Mouse (Mus musculus): Measurements from ENCODE around the gene Atf4. TPM values are rescaled to one million over a fixed set of nuclear protein-coding genes. Genes with fewer than 3 reads are reported as not detected.

The Atf4 gene
- polyA plus RNA-seq, 1 experiment from 2014 or later, result 136 TPM

DNA sequence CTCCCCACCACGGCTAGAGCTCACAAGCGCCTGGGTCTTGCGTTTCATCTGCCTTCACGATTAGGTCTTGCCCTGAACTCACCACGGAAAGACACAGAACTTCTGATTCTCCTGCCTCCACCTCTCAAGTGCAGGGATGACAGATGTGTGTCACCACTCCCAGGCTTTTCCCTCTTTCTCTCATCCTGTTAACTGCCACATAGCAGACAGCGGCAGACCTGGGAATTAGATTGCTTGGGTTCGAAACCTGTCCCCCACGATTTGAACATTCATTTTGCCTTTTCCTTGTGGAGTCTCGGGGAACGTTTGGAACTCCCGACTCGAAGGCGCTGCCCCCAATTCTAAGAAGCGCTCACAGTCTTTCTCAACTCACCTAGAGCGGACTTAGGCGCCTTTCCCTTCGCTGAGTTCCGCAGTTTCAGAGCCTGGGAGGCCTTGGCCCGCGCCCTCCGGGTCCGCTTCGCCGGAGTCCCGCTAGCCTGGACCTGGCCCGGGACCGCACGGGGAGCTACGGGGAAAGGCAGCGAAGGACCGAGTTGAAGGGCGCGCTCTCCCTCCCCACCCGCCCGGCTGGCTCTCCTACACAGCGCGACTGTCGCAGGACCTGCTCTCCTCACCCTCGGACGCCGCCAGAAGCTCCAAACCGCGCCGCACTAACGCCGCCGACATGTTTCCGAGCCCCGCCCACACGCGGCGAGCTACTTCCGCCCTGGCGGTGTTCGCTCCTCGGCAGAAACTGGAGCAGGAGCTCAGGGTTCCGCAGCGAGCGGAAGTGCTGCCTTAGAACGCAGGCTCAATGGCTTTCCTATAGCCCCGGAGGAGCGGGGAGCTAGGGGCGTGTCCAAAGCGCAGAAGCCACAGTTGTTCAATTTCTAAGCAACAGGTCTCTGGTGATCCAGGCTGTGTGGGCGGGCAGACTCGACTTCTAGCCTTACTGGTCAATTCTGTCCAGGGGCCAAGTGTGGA is 8.9 kb downstream of the Atf4 start, which contains the start of gene Rps19bp1:
Gene Rps19bp1 (minus strand): TSS at position 706 of the 966 bp plus-strand sequence.
- peak; percentile 95 for DNase-seq (ENCODE audit: low spot score)
- H3K9ac ChIP-seq (ENCODE audit: low read length), result peak within 1 kb of the TSS; percentile 78
- peak; percentile 88 for ATAC-seq (replicated peaks; ENCODE audit: low FRiP score, low TSS enrichment, low read depth)

DNA sequence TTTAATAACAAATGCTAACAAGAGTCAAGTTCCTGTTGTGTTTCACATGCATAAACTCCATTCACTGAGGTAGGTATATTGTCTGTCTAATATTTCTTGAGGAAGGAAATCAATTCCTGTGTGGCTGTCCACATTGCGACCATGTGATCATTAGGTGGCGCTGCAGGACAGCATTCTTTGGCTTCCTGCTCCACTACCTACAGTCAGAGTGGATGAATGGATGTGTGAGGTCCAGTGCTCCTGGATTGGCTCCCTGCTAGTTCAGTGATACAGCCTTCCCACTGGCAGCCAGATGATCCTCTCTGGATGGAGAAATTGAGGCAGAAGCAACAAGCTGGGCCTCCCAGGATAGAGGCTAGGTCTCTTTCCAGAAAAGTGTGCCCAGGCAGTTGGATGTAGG is 11.3 kb downstream of the Atf4 start:
- Histone ChIP-seq H3K4me2 (ENCODE audit: low read length) (no peak overlapping the region), H3K9ac (ENCODE audit: low read length) (no peak overlapping the region), H3K4me3 (ENCODE audit: low read depth, low read length) (no peak overlapping the region), H3K27me3 (replicated peaks; ENCODE audit: control insufficient read depth, insufficient read depth, low read length) (no peaks in the 10 kb centered on the region), H3K27ac (ENCODE audit: low read depth) (no peak overlapping the region), H3K9me3 (ENCODE audit: control insufficient read depth, low read length) (peaks cover 4% of the 10 kb centered on the region; the same call in 1 of the 2 replicates), H3K4me1 (replicated peaks; ENCODE audit: control insufficient read depth, insufficient read depth, low read length) (peaks cover 8% of the 10 kb centered on the region), H3K36me3 (ENCODE audit: control insufficient read depth, insufficient read depth, low read length) (0 out of 2 replicates have a peak, but pooled peaks cover under 1% of the 10 kb centered on the region)
- ATAC-seq (replicated peaks; ENCODE audit: low FRiP score, low TSS enrichment, low read depth), result no peak
- DNase-seq (ENCODE audit: low spot score), result peak; percentile 83
- 0% methylated on average over 2 of the region's 2 CpGs for WGBS

More for the DNA sequence above, 8.9 kb downstream of the Atf4 start, which contains the start of gene Rps19bp1:
- 1% methylated on average over 66 of the region's 66 CpGs for WGBS
- Histone ChIP-seq H3K4me2 (ENCODE audit: low read length) (peak within 1 kb of the TSS; percentile 91), H3K27ac (ENCODE audit: low read depth) (peak within 1 kb of the TSS; percentile 40; the same call in 1 of the 2 replicates), H3K27me3 (replicated peaks; ENCODE audit: control insufficient read depth, insufficient read depth, low read length) (no peaks in the 10 kb centered on the region), H3K4me3 (ENCODE audit: low read depth, low read length) (peak within 1 kb of the TSS; percentile 91), H3K4me1 (replicated peaks; ENCODE audit: control insufficient read depth, insufficient read depth, low read length) (peaks cover 8% of the 10 kb centered on the region), H3K9me3 (ENCODE audit: control insufficient read depth, low read length) (no peaks in the 10 kb centered on the region), H3K36me3 (ENCODE audit: control insufficient read depth, insufficient read depth, low read length) (peaks cover 20% of the 10 kb centered on the region; the same call in 1 of the 2 replicates)

DNA sequence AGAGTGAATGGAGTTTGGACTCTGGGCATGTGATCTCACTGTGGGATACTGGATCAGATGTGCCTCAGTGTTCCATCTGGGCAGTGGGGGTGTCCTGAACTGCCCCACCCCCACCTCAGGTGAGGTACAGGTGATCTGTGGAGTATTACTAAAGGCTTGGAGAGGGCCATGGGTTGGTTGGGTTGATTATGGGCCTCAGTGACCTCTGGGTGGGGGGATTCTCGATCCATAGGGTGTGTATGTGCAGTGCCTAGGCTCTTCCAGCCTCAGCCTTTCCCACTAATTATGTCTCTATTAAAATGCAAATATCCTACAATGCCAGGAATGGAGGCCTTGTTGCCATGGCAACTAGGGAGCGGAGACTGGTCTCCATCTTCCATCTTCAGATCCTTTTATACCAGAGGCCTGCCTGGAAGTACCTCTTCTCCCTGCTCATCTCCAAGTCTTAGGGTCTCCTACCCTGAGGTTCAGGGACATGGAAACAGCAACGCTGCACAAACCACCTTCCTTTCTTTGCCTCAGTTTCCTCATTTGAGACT is 16.9 kb downstream of the Atf4 start:
- H3K36me3 ChIP-seq (ENCODE audit: control insufficient read depth, insufficient read depth, low read length), result no peaks in the 10 kb centered on the region
- H3K27me3 ChIP-seq (replicated peaks; ENCODE audit: control insufficient read depth, insufficient read depth, low read length), result no peaks in the 10 kb centered on the region
- no peak overlapping the region for H3K9ac ChIP-seq (ENCODE audit: low read length)
- DNase-seq (ENCODE audit: low spot score) (no peak), ATAC-seq (replicated peaks; ENCODE audit: low FRiP score, low TSS enrichment, low read depth) (no peak)
- 85% methylated on average over 3 of the region's 3 CpGs for WGBS
- peaks cover 4% of the 10 kb centered on the region; the same call in 1 of the 2 replicates for H3K9me3 ChIP-seq (ENCODE audit: control insufficient read depth, low read length)
- H3K27ac ChIP-seq (ENCODE audit: low read depth), result no peak overlapping the region
- no peak overlapping the region for H3K4me2 ChIP-seq (ENCODE audit: low read length)
- H3K4me1 ChIP-seq (replicated peaks; ENCODE audit: control insufficient read depth, insufficient read depth, low read length), result no peaks in the 10 kb centered on the region
- no peak overlapping the region for H3K4me3 ChIP-seq (ENCODE audit: low read depth, low read length)

DNA sequence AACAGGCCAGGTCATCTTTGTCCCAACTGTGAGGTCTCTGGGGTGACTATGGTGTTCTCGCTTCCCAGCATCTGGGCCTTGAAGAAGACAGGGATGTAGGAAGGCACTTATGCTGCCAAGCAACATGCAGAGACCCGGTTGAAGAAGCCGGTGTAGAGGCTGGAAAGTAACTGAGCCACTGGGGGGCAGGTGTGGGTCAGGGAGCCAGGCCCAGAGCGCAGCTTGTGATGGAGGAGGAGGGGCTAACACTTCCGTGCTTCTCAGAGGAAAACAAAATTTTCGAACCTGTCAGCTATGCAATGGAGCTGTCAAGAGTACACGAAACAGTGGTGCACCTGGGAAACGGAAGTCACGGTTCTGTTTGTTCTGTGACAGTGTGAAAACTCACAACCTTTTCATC is 22.1 kb downstream of the Atf4 start:
- no peak overlapping the region for H3K27ac ChIP-seq (ENCODE audit: low read depth)
- 44% methylated on average over 9 of the region's 9 CpGs for WGBS
- DNase-seq (ENCODE audit: low spot score) (no peak), ATAC-seq (replicated peaks; ENCODE audit: low FRiP score, low TSS enrichment, low read depth) (no peak)
- H3K9me3 ChIP-seq (ENCODE audit: control insufficient read depth, low read length), result no peaks in the 10 kb centered on the region
- H3K36me3 ChIP-seq (ENCODE audit: control insufficient read depth, insufficient read depth, low read length), result no peaks in the 10 kb centered on the region
- H3K9ac ChIP-seq (ENCODE audit: low read length), result no peak overlapping the region
- peaks cover under 1% of the 10 kb centered on the region; the same call in 1 of the 2 replicates for H3K27me3 ChIP-seq (replicated peaks; ENCODE audit: control insufficient read depth, insufficient read depth, low read length)
- no peak overlapping the region for H3K4me2 ChIP-seq (ENCODE audit: low read length)
- H3K4me3 ChIP-seq (ENCODE audit: low read depth, low read length), result no peak overlapping the region
- H3K4me1 ChIP-seq (replicated peaks; ENCODE audit: control insufficient read depth, insufficient read depth, low read length), result no peaks in the 10 kb centered on the region

DNA sequence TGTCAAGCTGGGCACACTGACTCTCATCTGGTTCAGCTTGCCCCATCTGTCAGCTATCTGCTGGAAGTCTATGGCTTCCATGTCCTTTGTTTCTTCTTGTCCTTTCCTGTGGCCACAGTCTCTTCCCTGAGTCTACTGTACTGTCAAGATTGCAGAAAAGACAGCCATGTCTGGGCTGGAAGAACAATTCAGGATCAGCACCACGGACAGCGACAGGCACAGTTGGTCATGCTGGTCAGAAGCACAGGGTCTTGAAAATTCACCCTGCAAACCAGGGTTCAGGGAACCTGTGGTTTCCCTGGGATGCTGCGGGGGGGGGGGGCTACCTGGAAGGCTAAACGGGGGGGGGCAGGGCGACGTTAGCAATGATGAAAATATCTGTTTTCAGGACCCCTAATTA is 22.6 kb downstream of the Atf4 start:
- peak; percentile 95 for DNase-seq (ENCODE audit: low spot score)
- Histone ChIP-seq H3K27me3 (replicated peaks; ENCODE audit: control insufficient read depth, insufficient read depth, low read length) (peaks cover 4% of the 10 kb centered on the region; the same call in 1 of the 2 replicates), H3K4me1 (replicated peaks; ENCODE audit: control insufficient read depth, insufficient read depth, low read length) (no peaks in the 10 kb centered on the region)

DNA sequence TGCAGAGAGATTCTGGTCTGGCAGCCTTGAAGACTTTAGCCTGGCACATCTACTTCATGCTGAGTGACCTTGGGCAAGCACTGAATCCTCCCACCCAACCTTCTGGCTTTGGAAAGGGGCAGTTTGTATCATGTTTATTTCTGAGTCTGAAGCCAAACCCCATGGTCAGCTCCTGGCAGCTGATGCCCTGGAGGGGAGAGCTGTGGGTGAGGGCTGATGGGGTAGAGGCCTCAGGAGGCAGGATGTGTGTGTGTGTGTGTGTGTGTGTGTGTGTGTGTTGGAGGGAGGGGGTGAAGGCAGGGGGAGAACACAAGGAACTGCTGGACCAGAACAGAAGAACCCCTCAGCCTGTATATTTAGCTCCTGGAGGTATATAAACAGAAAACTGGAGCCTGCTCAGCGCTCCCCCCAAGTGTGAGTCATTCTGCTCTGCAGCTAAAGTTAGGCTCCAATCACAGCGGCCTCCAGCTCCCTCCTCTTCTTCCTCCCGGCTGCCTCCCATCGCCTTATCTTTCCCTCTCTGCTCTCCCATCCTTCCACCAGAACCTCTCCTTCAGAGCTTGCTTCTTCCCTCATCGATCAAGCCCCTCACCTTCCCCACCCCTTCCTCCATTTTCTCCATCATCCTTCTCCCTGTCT is 23.3 kb downstream of the Atf4 start:
- Histone ChIP-seq H3K4me2 (ENCODE audit: low read length) (no peak overlapping the region), H3K9ac (ENCODE audit: low read length) (no peak overlapping the region), H3K27me3 (replicated peaks; ENCODE audit: control insufficient read depth, insufficient read depth, low read length) (peaks cover 7% of the 10 kb centered on the region; the same call in 1 of the 2 replicates), H3K27ac (ENCODE audit: low read depth) (no peak overlapping the region), H3K4me3 (ENCODE audit: low read depth, low read length) (no peak overlapping the region), H3K9me3 (ENCODE audit: control insufficient read depth, low read length) (no peaks in the 10 kb centered on the region), H3K4me1 (replicated peaks; ENCODE audit: control insufficient read depth, insufficient read depth, low read length) (no peaks in the 10 kb centered on the region), H3K36me3 (ENCODE audit: control insufficient read depth, insufficient read depth, low read length) (no peaks in the 10 kb centered on the region)
- no peak for ATAC-seq (replicated peaks; ENCODE audit: low FRiP score, low TSS enrichment, low read depth)
- no peak for DNase-seq (ENCODE audit: low spot score)
- WGBS, result 69% methylated on average over 5 of the region's 5 CpGs

More for the DNA sequence above, 22.6 kb downstream of the Atf4 start:
- no peak overlapping the region for H3K27ac ChIP-seq (ENCODE audit: low read depth)
- H3K36me3 ChIP-seq (ENCODE audit: control insufficient read depth, insufficient read depth, low read length), result no peaks in the 10 kb centered on the region
- ATAC-seq (replicated peaks; ENCODE audit: low FRiP score, low TSS enrichment, low read depth), result no peak
- H3K4me3 ChIP-seq (ENCODE audit: low read depth, low read length), result no peak overlapping the region
- H3K4me2 ChIP-seq (ENCODE audit: low read length), result no peak overlapping the region
- WGBS, result 0% methylated on average over 6 of the region's 6 CpGs
- H3K9ac ChIP-seq (ENCODE audit: low read length), result no peak overlapping the region
- H3K9me3 ChIP-seq (ENCODE audit: control insufficient read depth, low read length), result no peaks in the 10 kb centered on the region

DNA sequence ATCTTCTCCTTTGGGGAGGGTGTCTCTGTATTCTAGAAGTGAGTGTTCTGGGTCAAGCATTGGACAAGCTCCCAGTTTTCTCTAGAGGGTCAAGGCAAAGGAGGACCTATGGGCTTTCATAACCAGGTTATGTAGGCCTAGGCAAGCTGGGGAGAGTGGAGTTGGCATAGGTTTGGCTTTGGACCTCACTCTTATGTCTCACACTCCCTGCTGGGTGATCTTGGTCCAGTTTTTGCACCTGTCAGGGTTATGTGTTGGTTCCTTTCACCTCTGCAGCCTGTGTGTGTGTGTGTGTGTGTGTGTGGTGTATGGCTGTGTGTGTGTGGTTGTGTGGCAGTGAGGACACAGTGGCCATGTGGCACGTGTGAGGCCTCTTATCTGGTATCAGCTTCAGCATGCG is 24.1 kb downstream of the Atf4 start:
- 94% methylated on average over 2 of the region's 2 CpGs for WGBS
- H3K27me3 ChIP-seq (replicated peaks; ENCODE audit: control insufficient read depth, insufficient read depth, low read length), result peaks cover 13% of the 10 kb centered on the region; the same call in 1 of the 2 replicates
- H3K9ac ChIP-seq (ENCODE audit: low read length), result no peak overlapping the region
- H3K4me3 ChIP-seq (ENCODE audit: low read depth, low read length), result no peak overlapping the region
- H3K27ac ChIP-seq (ENCODE audit: low read depth), result no peak overlapping the region
- H3K4me1 ChIP-seq (replicated peaks; ENCODE audit: control insufficient read depth, insufficient read depth, low read length), result no peaks in the 10 kb centered on the region
- H3K4me2 ChIP-seq (ENCODE audit: low read length), result no peak overlapping the region
- no peaks in the 10 kb centered on the region for H3K9me3 ChIP-seq (ENCODE audit: control insufficient read depth, low read length)
- H3K36me3 ChIP-seq (ENCODE audit: control insufficient read depth, insufficient read depth, low read length), result no peaks in the 10 kb centered on the region
- DNase-seq (ENCODE audit: low spot score), result no peak
- ATAC-seq (replicated peaks; ENCODE audit: low FRiP score, low TSS enrichment, low read depth), result no peak

DNA sequence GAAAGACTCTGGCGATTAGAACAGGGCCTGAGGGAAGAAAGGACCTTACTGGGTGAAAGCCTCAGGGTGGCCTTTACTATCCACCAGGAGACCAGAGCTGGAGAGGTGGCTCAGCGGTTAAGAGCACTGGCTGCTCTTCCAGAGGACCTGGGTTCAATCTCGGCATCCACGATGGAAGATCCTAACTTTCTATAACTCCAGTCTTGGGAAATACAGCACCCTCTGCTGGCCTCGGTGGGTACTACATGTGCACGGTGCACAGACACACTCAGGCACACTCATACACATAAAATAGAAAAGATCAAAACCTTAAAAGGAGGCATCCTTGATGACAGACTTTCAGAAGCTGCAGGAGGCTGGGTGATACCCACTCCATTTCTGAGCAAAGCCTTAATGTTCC is 25.7 kb downstream of the Atf4 start:
- WGBS, result 28% methylated on average over 6 of the region's 6 CpGs
- DNase-seq (ENCODE audit: low spot score), result peak; percentile 74
- ATAC-seq (replicated peaks; ENCODE audit: low FRiP score, low TSS enrichment, low read depth), result no peak

More for the DNA sequence above, 25.7 kb downstream of the Atf4 start:
- Histone ChIP-seq H3K9me3 (ENCODE audit: control insufficient read depth, low read length) (no peaks in the 10 kb centered on the region), H3K4me1 (replicated peaks; ENCODE audit: control insufficient read depth, insufficient read depth, low read length) (no peaks in the 10 kb centered on the region), H3K36me3 (ENCODE audit: control insufficient read depth, insufficient read depth, low read length) (no peaks in the 10 kb centered on the region), H3K9ac (ENCODE audit: low read length) (no peak overlapping the region), H3K27ac (ENCODE audit: low read depth) (no peak overlapping the region), H3K27me3 (replicated peaks; ENCODE audit: control insufficient read depth, insufficient read depth, low read length) (peaks cover 28% of the 10 kb centered on the region), H3K4me2 (ENCODE audit: low read length) (no peak overlapping the region), H3K4me3 (ENCODE audit: low read depth, low read length) (no peak overlapping the region)
